Mouse (Mus musculus): ENCODE measurements around the gene Lyst.
"Not testable (repeated sequence)": the region's sequence is repeated elsewhere in the genome, so short reads cannot be mapped to it uniquely, and the experiment has no call there.

The Lyst gene

DNA sequence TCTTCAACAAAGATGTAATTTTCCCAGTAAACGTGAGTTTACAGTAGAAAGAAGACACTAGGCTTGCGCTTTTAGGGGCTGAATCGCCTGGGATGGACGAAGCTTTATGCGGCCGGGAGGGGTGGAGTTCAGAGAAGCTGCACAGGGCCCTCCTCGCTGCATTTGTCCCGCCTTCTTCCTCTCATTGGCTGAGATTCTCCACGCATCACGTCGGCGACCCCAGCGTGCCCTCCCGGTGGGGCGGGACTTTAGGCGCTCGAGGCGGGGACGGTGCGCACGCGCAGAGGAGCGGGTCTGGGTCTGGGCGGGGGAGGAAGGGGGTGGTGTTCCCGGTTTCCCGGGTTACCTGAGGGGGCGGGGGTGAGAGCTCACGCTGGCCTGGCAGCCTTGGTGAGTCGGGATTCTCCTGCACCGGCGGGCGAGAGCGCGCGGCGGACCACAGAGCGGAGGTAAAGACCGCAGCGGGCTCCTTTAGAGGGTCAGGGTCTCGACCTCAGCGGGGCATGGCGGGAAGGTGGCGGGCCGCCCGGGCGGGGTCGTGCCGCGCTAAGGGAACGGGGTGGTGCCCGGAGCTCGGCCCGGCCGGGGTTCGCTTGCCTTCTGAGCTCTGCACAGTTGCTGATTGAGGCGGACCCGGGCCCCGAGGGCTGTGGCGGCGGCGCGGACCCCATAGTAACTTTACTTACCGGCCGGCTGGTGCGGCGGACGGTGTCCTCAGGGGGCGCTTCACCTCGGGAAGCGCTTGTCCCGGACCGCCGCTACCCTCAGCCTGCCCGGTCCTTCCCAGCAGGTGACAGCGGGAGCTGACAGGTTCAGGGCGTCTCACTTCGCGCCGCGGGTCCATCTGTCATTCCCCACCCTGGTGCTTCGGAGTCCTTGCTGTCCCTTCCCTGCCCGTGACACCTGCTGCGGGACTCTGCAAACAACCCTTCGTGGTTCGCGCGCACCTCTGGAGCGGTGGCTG, at the start of gene Lyst:
Gene Lyst (plus strand): TSS at position 350 of the 964 bp plus-strand sequence.
- peak; percentile 99 to 100 for DNase-seq

GRCm38 (mm10) chr13:13543073-13543472, 47.1 kb upstream of the Lyst start:
- DNase-seq: not testable (repeated sequence)

DNA sequence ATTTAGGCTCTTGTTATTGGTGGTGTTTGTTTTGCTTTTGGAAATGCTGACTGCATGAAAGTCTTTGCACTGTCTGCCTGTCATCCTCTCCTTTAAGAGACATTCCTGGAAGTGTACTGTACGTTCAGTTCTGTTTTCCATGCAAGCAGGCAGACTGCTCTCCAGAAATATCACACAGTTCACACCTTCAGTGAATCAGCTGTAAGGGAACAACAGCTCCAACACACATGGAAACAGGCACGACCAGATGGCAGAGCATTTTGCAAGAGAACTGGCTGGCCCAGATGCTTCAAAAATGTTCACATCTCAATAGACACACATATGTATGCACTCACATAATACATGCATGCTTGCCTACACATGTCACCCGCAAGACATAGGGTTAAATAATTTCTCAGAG, 43.4 kb upstream of the Lyst start:
- no peak for DNase-seq

- DNase-seq: no peak
Observed at GRCm38 (mm10) chr13:13547889-13548288, 42.3 kb upstream of the Lyst start.

DNA sequence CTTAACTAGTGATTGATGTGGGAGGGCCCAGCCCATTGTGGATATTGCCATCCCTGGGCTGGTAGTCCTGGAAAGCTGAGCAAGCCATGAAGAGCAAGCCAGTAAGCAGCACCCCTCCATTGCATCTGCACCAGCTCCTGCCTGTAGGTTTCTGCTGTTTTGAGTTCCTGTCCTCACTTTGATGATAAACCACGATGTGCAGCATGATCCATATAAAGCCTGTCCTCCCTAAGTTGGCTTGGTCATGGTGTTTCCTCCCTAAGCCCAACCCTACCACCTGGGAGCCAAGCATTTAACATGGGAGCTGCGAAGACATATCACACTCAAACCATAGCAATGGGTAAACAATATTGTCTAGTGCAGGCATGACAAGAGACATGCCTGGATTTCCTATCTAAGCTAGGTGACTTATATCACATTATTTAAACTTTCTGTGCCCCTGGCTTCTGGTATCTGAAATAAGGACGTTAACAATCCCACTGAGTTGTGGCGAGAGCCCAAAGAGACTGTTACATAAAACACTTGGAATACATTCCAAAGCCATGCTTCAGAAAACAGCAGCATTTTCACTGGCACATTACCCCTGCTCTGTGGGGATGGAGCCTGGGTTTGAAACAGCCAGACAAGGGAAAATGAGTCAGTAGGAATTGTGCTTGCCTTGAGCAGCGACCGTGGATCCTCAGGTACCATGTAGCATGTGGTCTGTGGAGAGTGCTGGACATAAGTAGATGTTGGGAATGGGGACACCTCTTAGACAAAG, 41.6 kb upstream of the Lyst start:
- no peak for DNase-seq

DNA sequence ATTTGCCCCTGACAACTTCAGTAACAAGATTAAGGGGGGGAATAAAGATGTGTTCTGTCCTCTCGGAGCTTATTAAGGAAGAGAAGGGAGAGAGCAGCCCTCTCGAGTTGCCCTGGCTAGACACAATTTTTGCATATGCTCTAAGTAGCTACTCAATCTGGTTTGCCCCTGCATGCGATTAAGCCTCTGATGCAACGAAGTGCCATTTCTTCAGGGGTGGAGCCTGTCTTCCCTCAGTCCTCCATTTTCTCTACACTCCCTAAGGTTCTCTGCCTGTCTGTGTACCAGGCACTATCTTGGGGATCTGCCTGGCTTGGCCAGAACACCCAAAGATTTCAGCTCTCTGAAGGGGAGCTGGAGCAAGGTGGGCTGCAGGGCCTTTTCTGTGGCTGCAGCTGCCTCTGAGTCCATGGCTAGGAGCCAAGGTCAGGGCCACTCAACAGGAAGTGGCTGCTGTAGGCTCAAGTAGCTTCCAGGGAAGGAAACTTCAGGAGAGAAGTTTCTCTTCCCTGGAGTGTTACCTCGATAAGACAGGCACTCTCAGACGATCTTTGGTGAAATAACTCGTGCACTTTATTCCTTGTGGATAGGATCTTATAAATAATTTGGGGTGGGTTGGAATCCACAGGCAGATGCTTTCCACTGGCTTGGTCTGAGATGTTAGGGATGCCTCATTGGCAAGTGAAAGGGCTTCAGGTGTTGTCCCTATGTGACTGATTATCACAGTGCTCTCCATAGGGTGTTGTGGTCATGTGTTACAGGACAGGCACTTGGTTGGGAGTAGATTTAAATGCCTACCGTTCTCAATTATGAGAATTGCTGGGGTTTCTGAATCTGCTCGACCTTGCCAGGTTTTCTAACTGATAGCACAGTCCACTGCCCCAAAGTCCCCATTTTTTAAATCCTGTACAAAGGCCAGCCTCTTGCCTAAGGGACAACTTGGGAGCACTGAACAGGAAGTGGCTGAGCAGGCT, 40.2 kb upstream of the Lyst start:
- DNase-seq: peak in 1 of 2 experiments; percentile 39

DNA sequence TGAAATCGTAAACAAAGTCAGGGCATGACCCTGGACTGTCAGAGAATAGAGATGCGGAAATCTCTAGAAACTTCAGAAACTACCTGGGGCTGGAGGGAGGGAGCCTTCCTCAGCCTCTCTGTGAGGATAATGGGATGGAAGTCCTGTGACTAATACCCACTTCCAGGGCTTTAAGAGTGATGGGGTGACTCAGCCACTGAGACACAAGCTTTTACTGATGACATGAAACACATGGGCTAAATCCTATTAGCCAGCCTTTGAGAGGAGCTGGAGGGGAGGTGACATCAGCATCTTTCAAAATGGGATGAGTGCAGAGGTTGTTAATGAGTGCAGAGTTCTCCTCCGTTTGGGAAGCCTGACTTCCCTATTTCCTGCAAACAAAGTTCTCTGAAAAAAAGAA, 38.2 kb upstream of the Lyst start:
- DNase-seq: no peak

DNA sequence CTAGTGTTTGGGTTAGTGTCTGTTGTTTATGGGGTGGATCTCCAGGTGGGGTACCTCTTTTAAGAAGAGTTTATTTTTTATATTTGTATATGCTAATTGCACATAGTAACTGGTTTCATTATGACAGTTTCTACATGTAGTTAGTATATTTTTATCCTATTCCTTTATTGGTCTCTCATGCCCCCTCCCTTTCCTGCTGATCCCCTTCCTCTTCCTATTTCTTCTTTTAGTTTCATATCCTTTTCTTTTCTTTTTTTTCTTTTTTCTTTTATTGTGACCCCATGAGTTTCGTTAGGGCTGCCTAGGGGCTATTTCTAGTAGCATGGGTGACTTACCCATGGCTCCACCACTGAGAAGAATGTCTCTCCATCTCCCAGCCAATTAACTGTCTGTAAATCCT, 36.5 kb upstream of the Lyst start:
- no peak for DNase-seq

- DNase-seq: no peak
Observed at GRCm38 (mm10) chr13:13555196-13555595, 35.0 kb upstream of the Lyst start.

- DNase-seq: no peak
Observed at GRCm38 (mm10) chr13:13557001-13557743, 33.0 kb upstream of the Lyst start.

DNA sequence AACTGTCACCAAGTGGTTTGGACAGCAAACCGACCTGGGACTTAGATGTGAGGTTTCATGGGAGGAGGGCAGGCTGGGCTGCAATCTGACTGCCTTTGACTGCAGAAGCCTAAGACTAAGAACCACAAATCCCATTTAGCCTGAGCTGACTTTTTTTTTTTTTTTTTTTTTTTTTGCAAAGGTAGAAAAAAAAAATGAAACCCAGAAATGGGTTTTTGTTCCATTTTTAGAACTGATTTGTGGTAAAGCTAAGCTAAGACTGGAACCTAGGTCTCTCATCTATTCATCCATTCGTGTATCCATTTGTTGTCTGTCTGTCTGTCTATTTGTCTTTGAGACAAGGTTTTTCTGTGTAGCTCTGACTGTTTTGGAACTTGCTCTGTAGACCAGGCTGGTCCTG, 31.9 kb upstream of the Lyst start:
- no peak for DNase-seq

- DNase-seq: no peak
Observed at GRCm38 (mm10) chr13:13558900-13559299, 31.3 kb upstream of the Lyst start.

- peak in 1 of 2 experiments; percentile 32 for DNase-seq
Observed at GRCm38 (mm10) chr13:13562571-13562970, 27.6 kb upstream of the Lyst start.

- no peak for DNase-seq
Observed at GRCm38 (mm10) chr13:13564116-13564515, 26.1 kb upstream of the Lyst start.

DNA sequence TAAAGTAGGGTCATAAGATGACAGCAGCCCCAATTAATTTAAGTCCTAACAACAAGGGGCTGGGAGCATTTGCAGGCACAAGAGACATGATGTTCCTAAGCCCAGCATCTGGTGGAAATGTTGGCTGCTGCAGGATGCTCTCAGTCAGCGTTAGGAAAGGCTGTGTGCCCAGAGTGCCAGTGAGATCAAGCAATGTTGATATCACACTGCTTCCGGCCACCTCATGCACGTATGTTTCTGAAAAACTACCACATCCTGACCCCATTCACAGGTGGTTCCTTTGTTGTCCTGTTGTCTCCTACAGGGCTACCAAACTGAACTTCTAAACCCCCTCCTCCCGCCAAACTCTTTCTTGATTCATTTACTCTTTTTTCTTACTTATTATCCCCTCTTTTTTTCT, 25.7 kb upstream of the Lyst start:
- no peak for DNase-seq

DNA sequence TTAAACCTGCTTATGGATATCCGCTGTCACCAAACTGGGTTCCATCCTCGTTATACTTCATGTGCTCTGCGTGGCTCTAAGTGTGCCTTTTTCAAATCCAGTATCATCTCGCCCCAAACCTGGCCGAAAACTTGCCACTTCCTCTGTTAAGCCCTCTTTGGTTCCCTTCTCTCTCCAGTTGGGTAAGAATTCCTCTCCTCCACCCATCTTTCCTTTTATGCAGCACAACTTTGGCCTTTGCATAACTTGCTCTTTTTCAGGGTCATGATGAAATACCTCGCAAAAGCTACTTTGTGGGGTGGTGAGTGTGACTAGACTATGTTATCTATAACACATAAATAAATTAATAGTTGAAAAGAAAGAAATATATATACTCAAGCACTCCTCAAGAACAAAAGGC, 22.6 kb upstream of the Lyst start:
- DNase-seq: no peak

DNA sequence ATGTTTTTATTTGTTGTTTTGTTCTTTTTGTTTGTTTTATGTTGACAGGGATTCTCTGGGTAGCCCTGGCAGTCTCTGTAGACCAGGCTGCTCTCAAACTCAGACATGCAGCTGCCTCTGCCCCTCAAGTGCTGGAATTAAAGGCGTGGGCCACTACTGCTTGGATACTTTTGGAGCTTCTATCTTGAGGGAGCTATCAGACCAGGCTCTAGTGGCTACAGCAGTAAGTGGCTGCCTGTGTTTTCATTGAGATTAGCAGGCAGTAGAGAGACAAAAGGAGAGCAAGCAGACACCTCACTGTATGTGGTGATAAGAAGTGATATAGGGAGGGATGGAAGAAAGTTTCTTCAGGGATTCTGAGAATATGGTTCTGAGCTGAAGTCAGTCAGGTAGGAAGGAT, 21.4 kb upstream of the Lyst start:
- DNase-seq: no peak

- peak in 1 of 2 experiments; percentile 23 for DNase-seq
Observed at GRCm38 (mm10) chr13:13569603-13570002, 20.6 kb upstream of the Lyst start.

DNA sequence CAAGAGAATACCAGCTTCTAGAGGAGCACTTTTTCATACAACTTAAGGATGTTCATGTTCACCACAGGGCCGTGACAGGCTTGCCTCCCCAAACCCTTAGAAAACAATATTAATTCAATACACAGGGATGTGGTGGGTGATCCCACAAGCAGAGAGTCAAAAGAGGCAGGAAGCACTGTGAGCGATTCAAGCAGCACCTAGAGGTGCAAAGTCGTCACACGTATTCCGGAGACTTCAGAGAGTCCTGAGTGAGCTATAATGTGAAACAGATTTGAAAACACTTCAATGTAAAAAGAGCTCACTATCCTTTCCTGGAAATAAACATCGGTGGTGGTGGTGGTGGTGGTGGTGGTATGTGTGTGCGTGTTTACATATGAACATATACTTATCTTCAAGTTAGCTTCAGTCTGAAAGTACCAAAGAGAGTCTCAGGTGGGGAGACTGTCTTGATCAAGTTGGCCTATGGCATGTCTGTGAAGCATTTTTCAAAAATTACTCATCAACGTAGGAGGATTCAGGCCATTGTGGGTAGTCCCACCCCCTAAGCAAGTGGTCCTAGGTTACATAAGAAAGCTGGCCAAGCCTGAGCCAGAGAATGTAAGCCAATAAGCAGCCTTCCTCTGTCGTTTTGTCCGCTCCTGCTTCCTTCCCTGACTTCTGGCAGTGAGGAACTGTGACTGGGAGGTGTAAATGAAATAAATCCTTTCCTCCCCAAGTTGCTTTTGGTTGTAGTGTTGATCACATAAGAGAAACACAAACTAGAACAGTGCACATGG, 17.9 kb upstream of the Lyst start:
- DNase-seq: no peak

GRCm38 (mm10) chr13:13572941-13573340, 17.3 kb upstream of the Lyst start:
- DNase-seq: no peak
